Mouse (Mus musculus) embryo, embryonic 11.5 days (tissue): ENCODE data around the gene Xcl1.
"Not testable (repeated sequence)": the region's sequence is repeated elsewhere in the genome, so short reads cannot be mapped to it uniquely, and the experiment has no call there.

Source experiments
- DNase-seq: peaks from one replicate; pipeline ENCODE4 v3.0.0-alpha.2; 2012; ENCODE audit warnings: low read depth, low spot score

Xcl1 gene

DNA sequence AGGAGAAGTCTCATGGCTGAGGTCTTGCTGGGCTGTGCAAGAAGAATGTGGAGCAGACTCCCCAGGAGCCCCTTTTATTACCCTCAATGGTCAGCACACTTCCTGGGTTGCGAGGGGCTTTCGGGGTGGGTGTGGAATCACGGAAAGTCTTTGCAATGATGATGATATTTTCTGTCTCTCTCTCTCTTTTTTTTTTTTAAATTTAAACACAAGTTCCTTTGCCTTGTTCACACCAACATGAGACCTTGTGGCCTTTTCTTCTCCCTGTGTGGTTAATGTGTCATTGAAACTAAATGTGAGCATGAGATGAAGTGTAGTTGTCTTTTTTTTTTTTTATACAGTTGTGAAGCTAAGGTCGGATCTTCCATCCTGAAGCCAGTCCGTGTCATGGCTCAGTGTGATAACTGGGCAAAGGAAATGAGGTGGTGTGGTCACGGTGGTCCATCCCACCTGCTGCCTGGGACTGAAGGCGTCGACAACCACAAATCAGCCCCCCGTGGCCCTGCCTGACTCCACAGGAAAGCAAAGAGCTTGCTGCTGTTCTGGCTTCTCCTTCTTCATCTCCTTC lies at the start of gene Xcl1:
Xcl1 (minus strand) TSS at position 51 of the 568 bp plus-strand sequence.
- DNase-seq: no peak

DNA sequence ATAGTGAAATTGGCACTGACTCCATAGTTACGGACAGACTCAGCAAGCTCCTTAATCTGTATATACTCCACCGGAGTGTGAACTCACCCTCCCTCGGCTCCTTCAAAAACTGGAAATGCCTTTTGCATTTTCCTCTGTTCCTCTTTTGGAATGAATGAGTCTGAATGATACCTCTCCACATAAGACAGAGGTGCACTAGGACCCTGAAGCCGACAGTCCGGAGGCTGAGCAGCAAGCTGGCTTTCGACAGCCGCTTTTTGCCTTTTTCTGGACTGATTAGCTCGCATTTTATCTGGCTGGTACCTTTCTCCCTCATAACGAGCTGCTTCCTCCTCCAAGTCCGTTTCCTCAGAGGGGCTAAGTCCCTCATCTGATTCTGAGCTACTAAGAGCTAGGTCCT lies 49.4 kb upstream of the Xcl1 start:
- not testable (repeated sequence) for DNase-seq

DNA sequence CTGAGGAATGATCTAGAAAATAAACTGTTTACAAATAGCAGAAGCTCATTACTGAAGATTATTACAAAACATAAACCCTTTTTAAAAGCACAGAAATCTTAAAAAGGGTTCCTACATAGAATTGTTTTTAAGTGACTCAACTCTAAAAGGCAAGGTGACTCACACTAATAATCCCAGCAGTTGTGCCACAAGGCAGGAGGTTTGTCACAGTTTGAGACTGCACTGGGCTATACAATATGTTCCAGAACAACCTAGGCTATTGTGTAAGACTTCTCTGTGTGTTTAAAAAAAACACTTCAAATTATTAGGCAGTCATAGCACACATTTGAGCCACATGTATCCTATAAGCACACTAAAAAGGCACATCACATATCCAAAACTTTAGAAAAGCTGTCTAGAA lies 42.0 kb upstream of the Xcl1 start:
- no peak for DNase-seq

DNA sequence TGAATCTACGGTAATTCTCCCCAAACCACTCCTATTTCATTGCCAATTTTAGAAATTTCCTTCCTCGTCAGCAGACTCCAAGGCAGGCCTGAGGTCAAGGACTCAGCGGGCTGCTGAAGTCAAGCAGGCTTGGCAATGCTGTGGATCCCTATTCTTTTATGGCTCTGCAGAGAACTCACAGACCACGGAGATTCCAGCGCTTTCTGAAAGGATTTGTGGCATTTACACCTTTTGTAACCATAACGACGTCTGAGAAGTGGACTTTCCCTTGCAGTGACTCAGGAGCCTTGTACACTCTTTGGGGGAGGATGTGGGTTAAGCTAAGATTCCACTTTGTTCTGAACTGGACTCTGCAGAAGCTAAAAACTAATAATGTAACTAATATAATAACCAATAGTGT lies 40.4 kb upstream of the Xcl1 start:
- DNase-seq: no peak

DNA sequence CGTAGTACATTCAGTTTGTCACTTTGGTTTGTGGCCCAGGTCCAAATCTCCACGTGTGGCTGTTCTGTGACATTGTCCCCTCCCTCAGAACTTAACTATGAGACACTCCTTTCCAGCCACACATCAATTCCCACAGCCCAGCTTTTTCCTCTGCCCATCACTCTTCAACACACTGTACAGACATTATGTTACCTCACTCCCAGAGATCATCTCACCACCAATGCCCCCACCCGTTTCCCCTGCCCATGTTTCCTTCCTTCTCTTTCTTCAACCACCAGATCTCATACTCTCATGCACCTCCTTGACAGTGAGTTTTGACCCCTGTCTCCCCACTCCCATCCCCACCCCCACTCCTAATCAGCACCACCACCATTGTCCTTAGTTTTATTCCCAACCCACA lies 39.9 kb upstream of the Xcl1 start:
- DNase-seq: no peak

DNA sequence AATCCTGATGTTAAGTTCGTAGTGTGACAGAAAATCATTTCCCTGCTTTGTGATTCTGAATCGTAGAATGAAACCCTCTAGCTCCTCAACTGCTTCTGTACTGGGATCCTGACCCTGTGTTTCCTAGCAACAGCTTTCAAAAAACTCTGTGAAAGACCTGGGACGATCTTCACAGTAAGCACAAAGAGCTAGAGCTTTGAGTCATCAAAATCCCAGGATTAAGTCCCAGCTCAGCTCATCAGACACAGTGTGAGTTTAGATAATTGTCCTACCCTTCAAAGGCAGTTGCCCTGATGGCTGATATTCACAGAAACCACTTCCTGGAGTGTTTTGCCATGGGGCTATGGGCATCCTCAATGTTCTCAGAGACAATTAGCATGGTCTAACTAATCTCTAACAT lies 38.5 kb upstream of the Xcl1 start:
- DNase-seq: no peak

DNA sequence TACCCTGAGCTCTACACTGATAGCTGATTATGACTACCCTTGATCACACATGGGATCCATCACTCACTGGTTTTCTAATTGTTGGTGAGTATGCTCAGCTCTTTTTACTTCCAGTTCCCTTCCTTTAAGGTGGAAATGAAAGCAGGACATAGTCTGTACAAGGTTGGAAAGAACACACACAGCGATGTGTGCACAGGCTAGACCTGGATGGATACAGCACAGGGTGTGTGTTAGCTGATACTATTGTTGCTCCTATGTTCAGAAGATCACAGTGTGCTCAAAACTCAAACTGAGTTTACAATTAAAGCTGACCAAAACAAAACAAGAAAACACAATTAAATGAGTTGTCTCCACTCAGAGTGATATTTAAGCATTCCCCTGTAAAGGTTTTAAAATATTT lies 38.0 kb upstream of the Xcl1 start:
- DNase-seq: no peak

DNA sequence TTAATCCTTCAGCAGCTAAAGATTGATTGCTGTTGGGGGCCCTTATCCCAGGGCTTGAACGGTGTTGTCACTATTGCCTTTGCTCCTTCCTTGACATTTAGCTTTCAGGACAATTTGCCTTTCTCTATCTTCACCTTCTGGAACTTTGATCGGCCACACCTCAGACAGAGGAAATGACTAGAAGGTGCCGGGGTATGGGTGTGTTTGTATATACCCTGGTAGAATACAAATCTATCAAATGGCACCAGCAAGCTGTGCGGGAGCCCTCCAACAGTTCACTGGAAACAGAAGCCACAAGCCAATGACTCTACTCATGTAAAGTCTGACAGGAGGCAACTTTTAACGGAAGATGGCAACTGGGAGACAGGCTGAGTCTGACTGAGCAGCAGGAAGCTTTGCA lies 37.4 kb upstream of the Xcl1 start:
- no peak for DNase-seq

DNA sequence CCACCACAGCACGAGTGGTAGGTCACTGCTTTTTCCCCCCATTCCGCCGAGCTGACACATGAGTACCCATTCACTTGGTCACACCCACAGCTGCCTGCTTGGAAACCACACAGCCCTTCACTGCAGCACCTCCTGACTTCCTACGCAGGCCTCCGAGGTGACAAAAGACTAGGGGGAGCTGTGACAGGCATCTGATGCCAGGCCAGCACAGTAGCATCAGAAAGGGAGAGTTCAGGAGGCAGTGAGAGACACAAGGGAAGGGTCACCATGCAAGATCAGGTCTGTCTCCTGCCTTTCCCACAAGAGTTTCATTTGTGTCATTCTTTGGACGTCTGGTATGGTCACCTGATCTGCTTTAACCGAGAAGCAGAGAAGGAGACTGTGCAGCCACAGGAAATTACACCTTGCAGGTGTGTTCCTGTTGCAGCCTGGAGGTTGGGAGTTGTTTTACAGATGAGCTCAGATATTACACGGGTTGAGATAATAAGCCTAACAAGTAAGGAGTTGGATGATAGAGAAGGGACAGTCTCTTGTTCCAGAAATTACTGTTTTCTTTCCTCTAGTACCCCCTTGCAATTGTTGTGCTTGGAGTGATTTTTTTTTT lies 30.9 kb upstream of the Xcl1 start:
- DNase-seq: no peak

DNA sequence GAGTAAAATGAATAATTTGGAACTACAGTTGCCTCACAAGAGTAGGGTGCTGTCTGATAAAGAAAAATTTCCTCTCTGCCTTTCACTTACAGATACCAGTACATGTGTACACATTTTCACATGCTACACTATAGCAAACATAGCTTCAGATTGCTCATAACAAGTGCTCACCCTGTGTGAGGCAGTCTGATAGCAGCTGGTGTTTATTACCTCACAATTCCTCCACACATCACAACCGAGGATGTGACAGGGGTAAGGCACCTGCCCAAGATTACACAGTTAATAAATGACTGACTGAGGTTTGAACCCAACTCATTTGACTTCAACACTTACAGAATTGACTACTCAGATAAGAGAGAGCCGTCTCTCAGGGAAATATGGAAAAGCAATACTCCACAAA lies 25.3 kb upstream of the Xcl1 start:
- DNase-seq: no peak

DNA sequence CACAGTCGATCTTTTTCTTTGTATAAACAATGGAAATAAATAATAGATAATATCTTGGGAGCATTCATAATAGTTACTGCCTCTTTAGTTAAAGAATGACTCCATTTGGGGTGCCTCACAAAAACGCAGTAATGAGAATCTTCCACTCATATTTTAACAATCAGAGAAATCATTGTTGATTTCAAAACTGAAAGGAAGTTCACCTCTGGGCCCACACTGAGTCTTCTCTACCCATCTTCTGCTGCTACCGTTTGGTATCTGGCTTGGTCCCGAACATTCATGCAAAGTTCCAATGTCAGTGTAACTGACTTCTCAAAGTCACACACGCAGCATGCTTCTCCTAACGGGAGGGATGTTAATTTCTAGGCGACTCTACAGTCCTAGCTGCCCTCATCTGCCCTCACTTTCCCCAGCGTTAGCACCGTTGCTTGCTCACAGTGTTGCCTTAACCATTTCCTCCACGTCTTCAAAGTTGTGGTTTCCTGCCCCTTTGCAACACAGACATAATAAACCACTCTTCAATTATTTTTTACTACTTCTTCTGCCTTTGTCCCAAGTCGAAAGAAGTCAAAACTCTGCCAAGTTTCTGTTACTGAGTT lies 24.6 kb upstream of the Xcl1 start:
- no peak for DNase-seq

DNA sequence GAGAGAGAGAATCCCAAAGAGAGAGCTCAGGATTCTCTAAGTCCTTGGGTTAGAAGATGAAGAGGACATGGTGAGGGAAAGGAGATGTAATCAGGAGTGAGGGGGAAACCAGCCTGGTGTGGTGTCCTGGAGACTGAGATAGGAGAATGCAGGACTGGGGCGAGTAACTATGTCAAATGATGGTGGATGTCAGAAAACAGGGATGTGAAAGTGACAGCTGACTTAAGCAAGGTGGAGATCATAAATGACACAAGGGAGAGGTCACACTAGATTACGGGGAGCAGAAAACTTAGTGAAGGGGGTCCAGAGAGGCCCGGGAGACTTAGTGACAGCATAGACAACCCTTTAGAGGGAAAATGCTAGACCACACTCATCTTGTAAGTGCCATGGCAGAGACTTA lies 23.8 kb upstream of the Xcl1 start:
- DNase-seq: no peak

DNA sequence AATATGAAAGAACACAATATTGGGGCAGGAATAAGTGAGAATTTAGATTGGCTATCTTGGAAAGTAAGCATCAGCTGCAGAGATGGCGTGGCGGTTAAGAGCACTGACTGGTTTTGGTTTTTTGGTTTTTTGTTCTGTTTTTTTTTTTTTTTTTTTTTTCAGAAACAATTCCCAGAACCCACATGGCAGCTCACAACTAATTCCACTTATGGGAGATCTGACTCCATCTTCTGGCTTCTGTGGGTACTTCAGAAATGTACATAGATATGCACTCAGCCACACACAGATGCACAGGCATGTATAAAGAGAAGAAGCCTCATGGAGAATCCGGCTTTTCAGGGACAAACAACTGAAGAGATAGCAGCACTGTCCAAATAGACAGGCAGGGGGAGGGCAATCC lies 22.6 kb upstream of the Xcl1 start:
- DNase-seq: no peak

DNA sequence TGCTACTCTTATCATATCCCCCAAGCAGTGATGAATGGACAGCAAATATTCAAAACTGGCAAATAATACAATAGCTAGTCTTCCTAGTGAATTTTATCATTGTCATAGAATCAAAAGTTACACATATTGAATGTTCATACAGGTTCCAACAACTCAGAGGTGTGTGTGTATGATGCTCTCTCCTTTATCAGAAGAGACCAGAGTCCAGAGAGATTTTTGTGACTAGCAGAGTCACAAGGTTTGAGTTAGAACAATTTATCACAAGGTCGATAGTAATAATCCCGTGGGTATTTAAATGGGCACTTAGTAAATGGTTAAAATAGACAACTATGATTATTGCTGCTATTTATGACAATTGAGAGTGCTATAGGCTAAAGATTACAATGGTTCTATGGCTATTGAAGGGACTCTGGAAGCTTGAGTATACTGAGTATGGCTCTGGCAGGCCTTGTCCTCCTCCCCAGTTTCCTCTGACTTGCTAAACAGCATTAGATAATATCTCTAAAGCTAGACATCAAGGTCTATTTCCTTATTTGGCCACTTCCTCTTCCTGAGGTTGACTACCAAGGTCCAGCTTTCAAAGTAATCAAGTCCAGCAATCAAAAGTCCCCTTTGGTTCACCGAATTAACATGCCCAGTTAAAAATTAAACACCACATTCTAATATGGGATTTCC lies 21.5 kb upstream of the Xcl1 start:
- no peak for DNase-seq

DNA sequence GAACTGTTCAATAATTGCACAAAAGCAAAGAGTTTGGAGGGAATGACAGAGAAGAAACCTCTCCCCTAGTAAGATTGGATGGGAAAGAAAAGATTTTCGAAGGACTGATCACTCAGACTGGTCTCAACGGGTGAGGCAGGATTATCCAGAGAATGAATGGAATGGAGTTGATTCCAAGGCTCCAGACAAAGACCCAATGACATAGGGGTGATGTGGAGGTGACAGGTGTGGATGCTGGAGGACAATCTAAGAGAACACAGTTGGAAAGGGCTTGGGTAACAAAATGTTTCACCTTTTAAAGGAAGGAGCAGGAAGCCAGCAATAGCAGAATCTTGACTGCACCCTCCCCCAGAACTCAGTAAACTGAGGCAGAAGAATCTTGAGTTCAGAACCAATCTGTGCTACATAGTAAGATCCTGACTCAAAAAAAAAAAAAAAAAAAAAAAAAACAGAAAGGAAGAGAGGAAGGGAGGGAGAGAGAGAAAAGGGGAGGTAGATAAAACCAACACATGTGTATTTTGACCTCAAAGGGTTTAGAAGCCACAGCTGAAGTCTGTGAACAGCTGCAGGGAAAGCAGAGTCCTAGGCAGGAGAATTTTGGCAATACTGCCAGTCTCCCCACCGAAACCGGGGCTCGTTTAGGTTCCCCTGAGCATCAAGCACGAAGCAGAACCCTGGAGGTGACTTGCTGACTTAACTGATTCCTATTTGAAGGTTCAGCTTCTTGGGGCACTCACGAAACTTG lies 20.3 kb upstream of the Xcl1 start:
- no peak for DNase-seq

DNA sequence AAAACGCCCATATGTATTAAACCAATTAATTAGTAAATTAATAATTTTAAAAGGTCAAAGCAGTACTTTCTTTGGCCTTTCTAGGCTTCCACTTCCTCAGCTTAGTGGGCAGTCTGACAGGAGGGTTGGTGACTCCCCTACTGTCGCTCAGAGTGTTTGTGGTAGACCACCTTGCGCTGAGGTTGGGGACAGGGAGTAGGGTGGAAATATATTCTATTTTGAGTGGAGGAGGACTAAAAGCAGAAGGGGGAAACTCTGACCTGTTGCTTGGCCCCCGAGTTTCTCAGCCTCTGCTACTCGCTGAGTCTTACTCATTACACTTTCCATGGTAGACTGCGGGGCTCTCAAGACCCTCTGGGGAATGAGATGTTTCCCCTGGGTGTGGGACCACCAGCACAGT lies 18.2 kb upstream of the Xcl1 start:
- DNase-seq: no peak

DNA sequence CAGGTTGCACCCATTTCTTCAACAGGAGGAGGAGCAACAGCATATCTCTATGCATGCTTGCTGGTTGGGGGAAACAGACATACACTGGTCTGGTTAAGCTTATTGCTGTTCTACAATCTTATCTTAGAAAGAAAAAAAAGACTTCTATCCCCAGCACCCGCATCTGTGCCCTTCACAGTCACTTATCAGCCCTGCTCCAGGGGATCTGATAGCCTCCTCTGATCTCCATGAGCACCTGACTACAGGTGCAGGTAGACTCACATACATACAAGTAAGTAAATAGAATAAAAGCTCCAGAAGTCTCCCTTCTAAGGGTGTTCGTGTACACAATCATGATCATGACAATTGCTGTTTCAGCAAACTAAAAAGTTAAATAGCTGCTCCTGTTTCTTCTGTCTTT lies 733 bp upstream of the Xcl1 start:
- no peak for DNase-seq

DNA sequence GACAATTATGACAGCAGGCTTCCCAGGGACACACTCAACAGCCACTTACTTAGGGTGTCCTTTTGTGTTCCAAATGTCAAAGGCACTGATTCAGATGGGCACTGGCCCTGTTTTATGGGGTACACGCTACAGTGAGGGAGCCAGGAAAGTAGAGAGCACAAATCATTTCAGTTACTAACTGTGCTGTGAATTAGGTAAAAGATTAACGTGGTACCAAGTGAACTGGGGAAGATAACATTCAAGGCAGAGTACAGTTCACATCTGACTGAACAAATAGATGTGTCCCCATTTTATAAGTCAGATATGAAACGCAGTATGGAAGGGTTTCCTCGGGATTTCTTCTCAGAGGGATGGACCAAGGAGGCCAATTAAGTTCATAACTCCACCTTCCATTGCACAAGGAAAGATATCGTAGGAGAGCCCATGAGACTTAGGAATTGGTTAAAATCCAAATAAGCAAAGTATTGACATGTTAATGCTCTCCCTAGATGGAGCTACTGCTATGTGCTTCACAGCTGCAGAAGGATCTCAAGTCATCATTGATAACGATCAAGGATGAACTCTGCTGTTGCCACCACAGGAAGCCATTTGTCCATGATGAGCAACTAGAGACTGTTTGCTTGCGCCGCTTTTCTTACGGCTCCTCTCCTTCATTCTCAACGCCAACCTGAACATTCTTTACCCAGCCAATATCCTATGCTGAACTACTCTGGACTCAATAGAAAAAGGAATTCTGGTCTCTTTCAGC lies 1.7 kb downstream of the Xcl1 start:
- DNase-seq: no peak

DNA sequence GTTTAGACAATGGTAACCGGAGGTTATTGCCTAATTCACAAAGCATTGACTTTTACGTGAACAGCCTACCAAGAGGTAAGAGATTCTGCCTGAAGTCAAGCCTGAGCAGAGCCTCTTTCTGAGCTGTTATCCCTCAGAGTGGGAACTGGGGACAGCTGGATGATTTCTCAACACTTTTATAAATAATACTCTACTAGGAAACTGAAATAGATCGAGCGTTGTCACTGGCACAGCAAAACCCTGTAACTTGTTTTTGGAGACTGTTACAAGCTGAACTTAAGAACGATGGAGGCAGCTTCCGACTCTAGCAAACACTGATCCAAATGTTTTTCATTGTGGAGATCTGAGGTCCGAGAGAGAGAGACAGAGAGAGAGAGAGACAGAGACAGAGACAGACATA lies 4.2 kb downstream of the Xcl1 start:
- DNase-seq: no peak

DNA sequence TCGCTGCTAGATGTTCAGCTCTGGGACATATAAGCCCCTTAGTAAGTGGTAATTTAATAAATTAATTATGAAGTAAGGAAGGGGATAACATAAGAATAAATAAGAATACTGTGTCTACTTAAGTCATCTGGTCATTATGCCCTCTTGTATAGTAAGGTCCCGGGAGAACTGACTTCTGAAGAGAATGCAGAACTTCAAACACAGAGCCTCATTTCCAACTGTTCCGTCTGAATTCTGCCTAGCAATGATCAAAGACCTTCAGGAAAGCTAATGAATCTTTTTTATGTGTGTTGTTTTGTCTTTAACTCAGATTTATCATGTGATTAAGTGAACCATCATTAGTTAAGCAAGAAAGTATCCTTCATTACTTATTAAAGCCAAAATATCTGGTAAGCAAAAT lies 5.3 kb downstream of the Xcl1 start:
- no peak for DNase-seq

DNA sequence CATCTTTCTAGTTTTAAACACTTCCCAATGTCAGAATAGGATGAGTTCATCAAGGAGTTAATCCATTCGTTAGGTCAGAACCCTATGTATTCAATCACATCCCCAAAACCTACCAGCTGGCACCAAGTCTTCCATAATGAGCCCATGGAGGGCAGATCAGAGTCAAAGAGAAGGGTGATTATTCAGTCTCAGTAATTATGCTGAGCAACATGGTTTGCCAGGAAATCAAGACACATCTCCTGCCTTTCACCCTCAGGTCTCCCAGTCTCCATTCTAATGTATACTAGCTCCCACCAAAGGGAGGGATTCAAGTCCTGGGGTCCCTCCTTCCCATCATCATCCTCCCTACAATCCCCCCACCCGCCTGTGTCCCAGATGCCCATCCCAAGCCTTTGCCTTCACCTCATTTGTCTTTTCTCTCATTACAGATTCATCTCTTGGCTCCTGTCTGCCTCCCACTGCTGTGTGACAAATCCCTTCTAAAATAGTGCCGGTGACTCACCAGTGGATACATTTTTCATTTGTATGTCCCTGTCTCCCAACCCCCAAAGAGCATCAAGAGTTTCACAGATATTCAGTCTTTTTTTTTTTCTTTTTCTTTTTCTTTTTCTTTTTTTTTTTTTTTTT lies 8.7 kb downstream of the Xcl1 start:
- DNase-seq: no peak
